Mouse (Mus musculus): Measurements from ENCODE around the gene Map2k6. TPM values are rescaled to one million over a fixed set of nuclear protein-coding genes. Genes with fewer than 3 reads are reported as not detected.

Map2k6 gene
- polyA plus RNA-seq, 1 experiment: 11.1 TPM

DNA sequence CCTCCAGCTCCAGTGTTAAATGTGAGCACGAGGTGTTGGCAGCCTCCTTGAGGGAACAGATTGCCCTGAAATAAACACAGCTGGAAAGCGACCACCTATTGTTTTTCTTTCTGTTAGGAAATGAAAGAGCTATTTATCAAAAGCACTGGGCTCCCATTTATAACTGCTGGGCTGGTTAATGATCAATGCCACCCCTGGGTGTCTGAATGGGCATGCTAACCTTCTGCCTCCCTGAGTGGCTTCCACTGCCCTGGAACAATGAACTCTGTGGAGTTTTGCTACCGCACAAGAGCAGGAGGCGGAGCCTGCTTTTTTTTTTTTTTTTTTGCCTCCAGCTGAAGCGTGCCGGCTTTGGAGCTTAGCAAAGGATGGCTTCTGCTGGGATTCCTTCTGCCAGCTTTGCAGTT is 80.1 kb downstream of the Map2k6 start:
- Histone ChIP-seq H3K4me1 (ENCODE audit: control insufficient read depth, insufficient read depth, insufficient read length, low read length) (peaks cover 4% of the 10 kb centered on the region), H3K4me3 (ENCODE audit: insufficient read depth, low read depth, low read length) (no peak overlapping the region), H3K27ac (replicated peaks; ENCODE audit: low read depth, low read length) (no peak overlapping the region)

DNA sequence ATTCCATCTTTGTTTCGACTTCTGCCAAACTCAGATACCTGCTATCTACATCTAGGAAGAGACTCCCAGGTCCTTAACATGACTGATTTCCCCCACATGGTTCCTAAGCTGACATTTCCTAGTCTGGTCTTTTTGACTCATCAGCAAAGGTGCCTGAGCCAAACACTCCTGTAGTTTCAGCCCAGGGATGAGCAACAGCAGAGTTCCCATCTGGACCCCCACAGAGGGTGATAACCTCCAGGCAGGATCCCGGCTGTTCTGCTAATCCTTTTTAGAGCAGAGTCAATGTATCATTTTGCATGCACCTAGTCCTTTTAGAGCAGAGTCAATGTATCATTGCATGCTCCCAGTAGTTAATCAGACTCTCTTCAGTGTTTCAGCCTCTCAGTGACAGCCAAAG is 82.5 kb downstream of the Map2k6 start:
- no peak overlapping the region for H3K27ac ChIP-seq (replicated peaks; ENCODE audit: low read depth, low read length)
- H3K4me3 ChIP-seq (ENCODE audit: insufficient read depth, low read depth, low read length): no peak overlapping the region
- peaks cover 4% of the 10 kb centered on the region for H3K4me1 ChIP-seq (ENCODE audit: control insufficient read depth, insufficient read depth, insufficient read length, low read length)

DNA sequence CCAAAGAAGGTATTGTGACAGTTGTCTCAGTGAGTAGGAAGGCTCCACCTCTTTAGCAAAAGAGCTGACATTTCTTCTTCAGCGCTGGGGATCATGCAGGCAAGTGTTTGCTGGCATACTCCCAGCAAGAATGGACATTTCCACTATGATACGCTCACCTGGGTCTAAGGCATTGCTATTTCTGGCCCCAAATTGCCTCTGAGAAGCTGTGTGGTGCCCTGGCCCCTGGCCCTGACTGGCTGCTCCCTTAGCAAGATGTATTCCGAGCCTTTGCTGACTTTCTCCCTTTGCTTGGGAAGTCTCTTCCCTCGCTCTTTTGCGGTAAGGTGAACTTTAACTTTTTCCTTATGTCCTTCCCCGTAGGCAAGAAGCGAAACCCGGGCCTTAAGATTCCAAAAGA is 83.3 kb downstream of the Map2k6 start:
- Histone ChIP-seq H3K4me1 (ENCODE audit: control insufficient read depth, insufficient read depth, insufficient read length, low read length) (peaks cover 4% of the 10 kb centered on the region), H3K4me3 (ENCODE audit: insufficient read depth, low read depth, low read length) (no peak overlapping the region), H3K27ac (replicated peaks; ENCODE audit: low read depth, low read length) (no peak overlapping the region)

DNA sequence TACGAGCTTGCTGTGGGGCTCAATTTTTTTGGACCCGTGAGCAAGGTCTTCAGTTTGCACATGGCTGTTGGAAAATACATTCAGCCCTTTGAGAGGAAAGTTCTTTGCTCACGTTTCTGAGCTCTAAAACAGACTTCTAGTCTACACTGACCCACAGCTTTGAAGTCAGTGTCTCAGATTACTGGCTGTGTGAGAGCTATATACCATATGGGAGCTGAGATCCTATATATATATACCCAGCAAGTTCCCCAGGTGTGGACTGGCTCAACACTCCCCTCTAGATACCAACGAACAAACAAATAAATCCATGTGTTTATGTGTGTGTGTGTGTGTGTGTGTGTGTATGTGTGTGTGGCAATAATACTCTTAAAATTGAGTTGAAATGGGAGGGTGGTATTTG is 83.7 kb downstream of the Map2k6 start:
- Histone ChIP-seq H3K4me3 (ENCODE audit: insufficient read depth, low read depth, low read length) (no peak overlapping the region), H3K27ac (replicated peaks; ENCODE audit: low read depth, low read length) (no peak overlapping the region), H3K4me1 (ENCODE audit: control insufficient read depth, insufficient read depth, insufficient read length, low read length) (peaks cover 4% of the 10 kb centered on the region)

DNA sequence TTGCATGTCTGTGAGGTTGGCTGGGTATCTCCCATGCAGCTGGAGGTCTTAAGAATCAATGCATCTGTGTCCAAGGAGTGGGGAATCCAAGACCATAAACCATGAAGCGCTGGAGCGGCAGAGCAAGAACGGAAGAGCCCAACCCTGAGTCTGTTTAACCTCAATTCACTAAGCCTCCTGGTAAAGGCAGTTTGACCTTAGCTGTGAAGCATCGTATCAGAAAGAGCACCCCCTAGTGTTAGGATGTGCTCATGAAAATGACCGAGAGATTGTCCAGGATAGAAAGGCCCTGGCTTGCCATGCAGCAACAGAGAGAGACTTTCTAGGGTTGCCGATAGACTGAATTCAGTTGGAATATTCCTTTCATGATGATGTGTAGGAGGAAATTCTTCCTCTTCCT is 84.2 kb downstream of the Map2k6 start:
- H3K4me3 ChIP-seq (ENCODE audit: insufficient read depth, low read depth, low read length): no peak overlapping the region
- H3K27ac ChIP-seq (replicated peaks; ENCODE audit: low read depth, low read length): no peak overlapping the region
- H3K4me1 ChIP-seq (ENCODE audit: control insufficient read depth, insufficient read depth, insufficient read length, low read length): no peaks in the 10 kb centered on the region; the same call in 1 of the 2 replicates

DNA sequence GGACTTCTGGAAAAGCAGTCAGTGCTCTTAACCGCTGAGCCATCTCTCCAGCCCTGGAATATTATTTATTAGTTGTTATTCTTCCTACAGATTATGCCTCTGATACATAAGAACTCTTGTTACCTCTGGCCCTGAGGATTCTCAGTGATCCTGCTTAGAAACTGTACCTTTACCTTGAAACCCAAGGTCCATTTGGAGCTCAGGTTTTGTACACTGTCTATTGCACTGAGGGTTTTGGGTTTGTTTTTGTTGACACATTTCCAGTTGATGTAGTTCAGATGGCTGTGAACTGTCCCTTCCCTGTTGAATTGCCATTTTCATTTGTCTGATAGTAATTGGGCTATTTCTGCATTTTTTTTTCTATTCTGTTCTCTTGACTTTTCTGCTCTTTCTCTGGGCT is 85.5 kb downstream of the Map2k6 start:
- no peaks in the 10 kb centered on the region for H3K4me1 ChIP-seq (ENCODE audit: control insufficient read depth, insufficient read depth, insufficient read length, low read length)
- no peak overlapping the region for H3K27ac ChIP-seq (replicated peaks; ENCODE audit: low read depth, low read length)
- H3K4me3 ChIP-seq (ENCODE audit: insufficient read depth, low read depth, low read length): no peak overlapping the region

DNA sequence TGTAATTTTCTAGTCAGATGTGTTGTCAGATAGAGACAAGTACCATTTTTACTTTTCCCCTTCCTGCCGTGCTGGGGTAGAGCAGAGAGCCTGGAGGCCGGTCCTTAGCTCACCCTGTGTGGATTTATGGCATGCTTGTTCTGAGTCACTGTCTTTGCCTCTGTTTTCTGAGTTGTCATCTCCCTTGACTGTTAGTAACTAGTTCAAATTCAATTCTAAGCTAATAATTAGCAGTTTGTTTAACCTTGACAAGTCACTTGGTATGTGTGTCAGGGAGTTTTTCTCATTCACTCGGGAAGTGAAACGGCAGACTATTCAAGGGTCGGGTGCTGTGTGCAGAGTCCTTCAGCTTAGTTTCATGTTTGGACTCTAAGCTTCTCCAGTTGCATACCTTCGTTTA is 86.2 kb downstream of the Map2k6 start:
- no peaks in the 10 kb centered on the region for H3K4me1 ChIP-seq (ENCODE audit: control insufficient read depth, insufficient read depth, insufficient read length, low read length)
- no peak overlapping the region for H3K27ac ChIP-seq (replicated peaks; ENCODE audit: low read depth, low read length)
- no peak overlapping the region for H3K4me3 ChIP-seq (ENCODE audit: insufficient read depth, low read depth, low read length)

DNA sequence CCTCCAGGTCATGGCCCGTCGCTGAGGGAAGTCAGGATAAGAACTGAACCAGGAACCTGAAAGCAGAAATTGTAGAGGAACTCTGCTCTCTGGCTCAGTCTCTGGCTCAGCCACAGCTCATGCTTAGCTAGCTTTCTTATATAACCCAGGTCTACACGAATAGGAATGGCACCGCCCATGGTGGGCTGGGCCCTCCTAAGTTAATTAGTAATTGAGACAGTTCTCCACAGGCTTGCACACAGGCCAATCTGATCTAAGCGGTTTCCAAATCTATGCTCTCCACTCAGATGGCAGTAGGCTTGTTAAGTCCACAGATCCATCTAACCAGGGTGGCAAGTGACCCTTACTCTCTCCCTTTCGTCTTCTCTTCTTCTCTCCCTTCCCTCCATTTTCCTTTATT is 88.9 kb downstream of the Map2k6 start:
- H3K4me3 ChIP-seq (ENCODE audit: insufficient read depth, low read depth, low read length): no peak overlapping the region

DNA sequence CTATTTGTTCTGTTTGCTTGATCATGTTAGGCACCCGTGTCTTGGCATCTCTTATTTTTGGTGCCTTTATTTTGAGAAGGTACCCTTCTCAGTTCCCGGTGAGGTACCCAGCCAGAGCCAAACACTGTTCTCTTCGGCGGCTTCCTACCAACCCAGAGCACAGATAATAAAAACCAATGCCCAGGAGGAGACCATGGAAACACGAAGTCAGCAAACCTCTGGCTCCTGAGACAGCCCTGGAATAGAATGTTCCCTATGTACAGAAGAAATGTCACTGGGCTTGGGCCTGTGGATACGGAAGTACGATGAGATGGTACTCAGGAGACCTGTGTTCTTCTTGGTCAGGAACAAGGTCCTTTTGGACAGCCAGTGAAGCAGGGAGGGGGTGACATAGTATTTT is 89.4 kb downstream of the Map2k6 start:
- no peak overlapping the region for H3K27ac ChIP-seq (replicated peaks; ENCODE audit: low read depth, low read length)
- no peak overlapping the region for H3K4me3 ChIP-seq (ENCODE audit: insufficient read depth, low read depth, low read length)
- H3K4me1 ChIP-seq (ENCODE audit: control insufficient read depth, insufficient read depth, insufficient read length, low read length): no peaks in the 10 kb centered on the region

More for the DNA sequence above, 88.9 kb downstream of the Map2k6 start:
- no peaks in the 10 kb centered on the region for H3K4me1 ChIP-seq (ENCODE audit: control insufficient read depth, insufficient read depth, insufficient read length, low read length)
- H3K27ac ChIP-seq (replicated peaks; ENCODE audit: low read depth, low read length): no peak overlapping the region

DNA sequence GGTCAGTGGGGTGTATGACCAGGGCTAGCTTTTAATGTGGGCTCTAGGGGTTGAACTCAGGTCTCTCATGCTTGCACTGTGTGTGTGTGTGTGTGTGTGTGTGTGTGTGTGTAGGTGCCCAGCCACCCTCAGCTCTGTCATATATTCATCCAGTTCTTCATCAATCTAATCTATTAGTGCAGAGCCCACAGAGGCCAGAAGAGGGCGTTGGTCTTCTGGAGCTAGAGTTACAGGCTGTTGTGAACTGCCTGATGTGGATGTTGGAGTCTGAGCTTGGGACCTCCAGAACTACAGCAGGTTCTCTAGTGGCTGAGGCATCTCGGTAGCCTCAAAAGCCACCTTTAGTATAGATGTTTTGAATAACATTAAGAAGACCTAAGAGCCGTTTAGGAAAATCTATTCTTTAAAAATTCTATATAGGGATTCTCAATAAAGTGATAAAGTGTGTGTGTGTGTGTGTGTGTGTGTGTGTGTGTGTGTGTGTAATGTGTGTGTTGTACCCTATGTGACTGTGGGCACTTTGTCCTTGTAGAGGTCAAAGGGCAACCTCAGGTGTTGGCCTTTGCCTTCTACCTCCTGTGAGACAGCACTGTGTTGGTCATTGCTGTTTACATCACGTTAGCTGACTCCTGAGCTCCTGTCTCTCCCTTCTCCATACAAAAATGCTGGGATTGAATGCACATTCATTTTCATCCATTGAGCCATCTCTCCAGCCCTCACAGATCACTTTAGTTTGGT is 96.6 kb downstream of the Map2k6 start:
- no peaks in the 10 kb centered on the region for H3K4me1 ChIP-seq (ENCODE audit: control insufficient read depth, insufficient read depth, insufficient read length, low read length)
- H3K27ac ChIP-seq (replicated peaks; ENCODE audit: low read depth, low read length): no peak overlapping the region
- H3K4me3 ChIP-seq (ENCODE audit: insufficient read depth, low read depth, low read length): no peak overlapping the region

DNA sequence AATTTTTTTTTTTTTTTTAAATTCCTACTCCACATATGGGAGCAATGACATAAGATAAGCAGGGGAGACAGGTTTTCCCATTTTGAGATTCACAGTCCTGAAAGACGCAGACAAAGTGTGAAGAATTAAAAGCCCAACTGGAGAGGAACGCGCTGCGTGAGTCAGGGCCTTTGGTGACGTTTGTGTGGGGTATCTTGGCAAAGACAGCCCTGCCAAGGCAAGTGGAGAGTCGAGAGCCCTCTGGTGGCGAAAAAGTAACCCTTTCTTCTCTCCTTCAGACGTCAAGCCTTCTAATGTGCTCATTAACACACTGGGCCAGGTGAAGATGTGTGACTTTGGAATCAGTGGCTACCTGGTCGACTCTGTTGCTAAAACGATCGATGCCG is 97.1 kb downstream of the Map2k6 start:
- Histone ChIP-seq H3K4me3 (ENCODE audit: insufficient read depth, low read depth, low read length) (no peak overlapping the region), H3K27ac (replicated peaks; ENCODE audit: low read depth, low read length) (no peak overlapping the region), H3K4me1 (ENCODE audit: control insufficient read depth, insufficient read depth, insufficient read length, low read length) (no peaks in the 10 kb centered on the region)

DNA sequence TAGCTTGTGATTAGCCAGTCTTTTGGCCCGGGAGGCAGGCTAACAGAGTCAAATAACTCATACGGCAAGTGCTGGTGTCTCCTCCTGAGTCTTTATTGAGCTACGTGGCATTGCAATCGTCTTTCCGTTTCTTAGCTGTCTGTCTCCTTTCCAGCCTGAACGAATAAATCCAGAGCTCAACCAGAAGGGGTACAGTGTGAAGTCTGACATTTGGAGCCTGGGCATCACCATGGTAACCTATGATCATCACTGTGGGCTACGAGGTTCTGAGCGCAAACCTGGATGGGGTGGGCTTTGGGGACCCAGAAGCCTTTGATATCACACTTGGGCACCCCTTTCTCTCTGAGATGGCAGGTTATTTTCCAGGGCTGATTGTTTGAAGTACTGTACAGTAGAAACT is 98.8 kb downstream of the Map2k6 start:
- Histone ChIP-seq H3K27ac (replicated peaks; ENCODE audit: low read depth, low read length) (no peak overlapping the region), H3K4me1 (ENCODE audit: control insufficient read depth, insufficient read depth, insufficient read length, low read length) (no peaks in the 10 kb centered on the region), H3K4me3 (ENCODE audit: insufficient read depth, low read depth, low read length) (no peak overlapping the region)

DNA sequence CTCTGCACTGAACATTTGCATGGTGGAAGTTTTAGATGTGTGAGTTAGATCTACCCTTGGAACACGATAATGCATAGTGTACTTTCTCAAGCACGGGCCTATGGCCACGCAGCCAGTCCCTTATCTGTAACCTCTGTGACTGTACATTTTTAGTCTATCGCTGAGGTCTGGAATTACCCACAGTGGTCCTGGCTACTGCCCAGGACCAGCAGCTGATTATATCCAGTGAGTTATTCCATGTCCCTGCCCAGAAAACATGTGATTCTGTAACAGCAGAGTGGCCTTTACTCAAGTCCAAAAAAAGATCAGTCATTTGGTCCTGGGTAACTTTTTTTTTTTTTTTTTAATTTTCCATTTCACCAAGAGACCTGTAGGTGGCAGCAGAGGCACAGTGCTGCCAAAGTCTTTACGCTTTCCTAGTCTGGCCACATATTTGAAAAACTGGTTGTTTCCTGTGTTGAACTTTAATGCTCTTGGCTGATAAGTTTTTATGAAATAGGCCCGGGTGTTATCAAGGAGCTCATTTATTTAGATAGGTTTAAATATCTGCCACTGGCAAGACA is 99.8 kb downstream of the Map2k6 start:
- no peaks in the 10 kb centered on the region for H3K4me1 ChIP-seq (ENCODE audit: control insufficient read depth, insufficient read depth, insufficient read length, low read length)
- H3K4me3 ChIP-seq (ENCODE audit: insufficient read depth, low read depth, low read length): no peak overlapping the region
- H3K27ac ChIP-seq (replicated peaks; ENCODE audit: low read depth, low read length): no peak overlapping the region

DNA sequence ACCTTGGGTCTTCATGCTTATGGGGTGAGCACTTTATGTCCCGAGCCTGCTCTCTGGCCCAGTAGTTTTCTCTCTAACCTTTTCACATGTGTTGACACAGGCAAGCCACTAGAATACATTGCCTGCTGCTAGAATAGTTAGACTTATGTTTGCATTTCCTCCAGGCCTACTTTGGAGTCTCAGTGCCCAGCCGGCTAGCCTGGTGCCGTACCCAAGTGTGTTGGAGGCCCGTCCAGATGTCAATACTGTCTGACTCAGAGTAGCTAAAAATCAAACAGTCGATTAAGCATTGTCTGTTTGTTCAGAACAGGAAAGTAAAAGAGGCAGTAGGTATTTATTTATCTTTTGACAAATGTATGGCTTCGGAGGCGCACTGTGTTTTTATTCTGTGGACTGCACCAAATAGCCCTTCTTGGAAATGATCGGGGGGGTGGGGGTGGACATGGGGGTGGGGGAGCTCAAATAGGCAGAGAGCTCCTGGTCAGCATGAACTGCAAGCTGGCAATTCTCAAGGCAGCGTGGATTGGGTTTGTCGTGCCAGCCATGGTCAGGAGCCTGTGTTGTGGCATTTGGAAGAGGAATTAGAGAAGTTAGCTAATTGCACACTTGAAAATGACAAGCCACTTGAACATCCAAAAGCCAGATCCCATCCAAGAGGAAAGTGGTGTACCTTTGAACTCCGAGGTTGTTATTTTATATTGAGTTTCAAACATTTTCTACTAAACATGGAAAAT is 104.2 kb downstream of the Map2k6 start:
- Histone ChIP-seq H3K4me3 (ENCODE audit: insufficient read depth, low read depth, low read length) (no peak overlapping the region), H3K4me1 (ENCODE audit: control insufficient read depth, insufficient read depth, insufficient read length, low read length) (no peaks in the 10 kb centered on the region), H3K27ac (replicated peaks; ENCODE audit: low read depth, low read length) (no peak overlapping the region)

DNA sequence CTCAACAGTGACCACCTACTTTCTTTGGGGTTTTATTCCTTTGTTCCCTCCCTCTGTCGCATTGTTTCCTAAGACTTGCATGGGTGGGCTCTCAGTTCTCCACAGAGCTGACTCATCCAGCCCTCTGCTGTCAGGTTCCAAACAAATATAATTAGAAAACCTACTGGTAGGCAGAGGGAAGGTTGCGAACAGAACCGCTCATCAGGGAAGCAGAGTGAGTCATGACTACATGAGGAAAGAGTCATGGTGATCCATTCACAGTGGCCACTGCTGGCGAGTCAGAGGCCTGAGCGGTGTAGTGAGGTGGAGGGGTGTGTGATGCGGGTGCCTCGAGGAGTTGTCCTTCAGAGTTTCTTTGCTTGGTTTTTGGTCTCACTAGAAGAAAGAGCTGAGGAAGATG is 112.5 kb downstream of the Map2k6 start:
- Histone ChIP-seq H3K4me1 (ENCODE audit: control insufficient read depth, insufficient read depth, insufficient read length, low read length) (no peaks in the 10 kb centered on the region), H3K27ac (replicated peaks; ENCODE audit: low read depth, low read length) (no peak overlapping the region), H3K4me3 (ENCODE audit: insufficient read depth, low read depth, low read length) (no peak overlapping the region)

DNA sequence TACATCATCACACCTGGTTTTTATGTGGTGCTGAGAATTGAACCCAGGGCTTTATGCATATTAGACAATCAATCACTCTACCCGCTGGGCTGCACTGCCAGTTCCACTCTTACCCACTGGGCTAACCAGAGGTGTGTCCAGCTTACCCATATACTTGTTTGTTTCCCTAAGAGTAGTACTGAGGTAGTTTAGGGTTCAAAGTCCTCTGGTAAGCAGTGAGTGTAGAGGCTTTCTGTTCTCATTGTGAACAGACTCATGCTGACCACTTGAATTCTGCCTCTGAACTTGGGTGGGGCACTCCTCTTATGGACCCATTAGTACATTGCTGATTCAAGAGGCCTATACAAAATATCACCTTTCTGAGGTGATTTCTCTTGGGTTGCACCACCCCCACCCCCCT is 119.7 kb downstream of the Map2k6 start:
- no peak overlapping the region for H3K27ac ChIP-seq (replicated peaks; ENCODE audit: low read depth, low read length)
- H3K4me3 ChIP-seq (ENCODE audit: insufficient read depth, low read depth, low read length): no peak overlapping the region
- no peaks in the 10 kb centered on the region for H3K4me1 ChIP-seq (ENCODE audit: control insufficient read depth, insufficient read depth, insufficient read length, low read length)
